In genomic region chr12:32174437-32174836, GRCm38 (mm10) we compare ENCODE assay signal across 20 mouse cellular contexts. TPM values are rescaled to one million over a fixed set of nuclear protein-coding genes. Genes with fewer than 3 reads are reported as not detected.
DNase-seq lines count a peak whose midpoint lies in the region; ATAC-seq and TF ChIP-seq lines count a peak whose summit lies in the region.
"Had no signal": no experiment of that assay in that cellular context is flagged by ENCODE, and none has a peak within 500 bp of the region (broad histone marks: within the 10 kb centered on the region; RNA-seq: fewer than 3 reads in every experiment).

No protein-coding gene starts in this region.

- no peak overlapping the region for H3K4me2 ChIP-seq in forebrain, postnatal 0 days (ENCODE audit: low read depth)

- H3K36me3 ChIP-seq in forebrain, postnatal 0 days (ENCODE audit: insufficient read depth) = no peaks in the 10 kb centered on the region
- no peaks in the 10 kb centered on the region for H3K36me3 ChIP-seq in forebrain, embryonic 10.5 days (replicated peaks)

- no peak overlapping the region for H3K27ac ChIP-seq in forebrain, postnatal 0 days (ENCODE audit: low read depth, low read length)
- H3K27ac ChIP-seq in forebrain, embryonic 10.5 days = no peak overlapping the region

- no peak for DNase-seq in forebrain, postnatal 0 days
- no peak for DNase-seq in forebrain, embryonic 10.5 days (ENCODE audit: extremely low spot score, low spot score)
- peak; percentile 67 for DNase-seq in heart, adult 11 months
- DNase-seq in heart, adult 8-10 months (ENCODE audit: low spot score) = no peak
- DNase-seq: adrenal gland, adult 2 months; adrenal gland, adult 8-10 months; adrenal gland, postnatal 10 days; adrenal gland, postnatal 14 days; adrenal gland, postnatal 25 days; adrenal gland, postnatal 36 days; B cell, adult 2 months; cerebellum, adult 11 months; cerebellum, adult 11-12 months; cerebellum, adult 18-20 months had no signal

- no peaks in the 10 kb centered on the region for H3K27me3 ChIP-seq in forebrain, postnatal 0 days (ENCODE audit: insufficient read depth, low read length)
- H3K27me3 ChIP-seq in forebrain, embryonic 10.5 days (ENCODE audit: poor library complexity, severe bottlenecking) = peaks cover 14% of the 10 kb centered on the region
- H3K27me3 ChIP-seq: CH12.LX had no signal

- H3K4me1 ChIP-seq in forebrain, postnatal 0 days (ENCODE audit: insufficient read depth) = 0 out of 2 replicates have a peak, but pooled peaks cover 3% of the 10 kb centered on the region
- peaks cover 1% of the 10 kb centered on the region for H3K4me1 ChIP-seq in forebrain, embryonic 10.5 days

- H3K9ac ChIP-seq in forebrain, postnatal 0 days = no peak overlapping the region

- peak; percentile 54; the same call in 1 of the 2 replicates for ATAC-seq in forebrain, postnatal 0 days
- ATAC-seq: activated CD4-positive, CD25-positive, alpha-beta regulatory T cell, adult 4 months; CD4-positive, CD25-positive, alpha-beta regulatory T cell, adult 4 months; Patski had no signal

- H3K4me3 ChIP-seq in forebrain, postnatal 0 days (ENCODE audit: low read depth, low read length) = no peak overlapping the region
- H3K4me3 ChIP-seq in forebrain, embryonic 10.5 days = no peak overlapping the region

- WGBS in forebrain, postnatal 0 days = 68% methylated on average over 6 of the region's 6 CpGs
- 96% methylated on average over 6 of the region's 6 CpGs for WGBS in forebrain, embryonic 10.5 days

- no peak for TF ChIP-seq CTCF in forebrain, postnatal 0 days (IDR thresholded peaks at IDR 0.05; ENCODE audit: low read depth)

- no peaks in the 10 kb centered on the region for H3K9me3 ChIP-seq in forebrain, postnatal 0 days (ENCODE audit: low read length)
- H3K9me3 ChIP-seq in forebrain, embryonic 10.5 days = no peaks in the 10 kb centered on the region
- H3K9me3 ChIP-seq: G1E had no signal

RNA-seq across cellular contexts. Expression of gene Pik3cg, which starts 34.0 kb away (rescaled TPM):
- total RNA-seq in forebrain, postnatal 0 days (2014; rRNA removed) = 1.0 and 1.2 TPM in 2 replicates
- polyA plus RNA-seq in forebrain, postnatal 0 days (2015; fragmentation: Nextera tagmentation; extraction: Ambion mirVana) = 0.91 and 1.2 TPM in 2 replicates
- 0.62 and 0.69 TPM in 2 replicates for polyA plus RNA-seq in forebrain, embryonic 10.5 days (2016; fragmentation: Nextera tagmentation; extraction: Ambion mirVana)
- total RNA-seq in heart, adult 8-10 months (2022) = 1 to 10 TPM; 1.3 to 1.6 (median 1.5) TPM
- polyA plus RNA-seq: C2C12, Patski had no signal
